Mouse (Mus musculus) cerebellum, adult 2 months (tissue): ENCODE data around the gene Gab1.

Source experiments
- CTCF ChIP-seq: fragments of 200-500 bp; IDR thresholded peaks from 2 replicates; pipeline ENCODE4 v1.5.1; 2011; ENCODE audit warnings: low read depth, mild to moderate bottlenecking, control low read depth, low read length, moderate library complexity, borderline replicate concordance; ENCODE audit not compliant: insufficient read depth
- POLR2A ChIP-seq: fragments of 200-500 bp; IDR thresholded peaks from 2 replicates; pipeline ENCODE4 v1.6.1; 2011; ENCODE audit warnings: low read length, control low read depth, borderline replicate concordance; ENCODE audit not compliant: insufficient read depth

DNA sequence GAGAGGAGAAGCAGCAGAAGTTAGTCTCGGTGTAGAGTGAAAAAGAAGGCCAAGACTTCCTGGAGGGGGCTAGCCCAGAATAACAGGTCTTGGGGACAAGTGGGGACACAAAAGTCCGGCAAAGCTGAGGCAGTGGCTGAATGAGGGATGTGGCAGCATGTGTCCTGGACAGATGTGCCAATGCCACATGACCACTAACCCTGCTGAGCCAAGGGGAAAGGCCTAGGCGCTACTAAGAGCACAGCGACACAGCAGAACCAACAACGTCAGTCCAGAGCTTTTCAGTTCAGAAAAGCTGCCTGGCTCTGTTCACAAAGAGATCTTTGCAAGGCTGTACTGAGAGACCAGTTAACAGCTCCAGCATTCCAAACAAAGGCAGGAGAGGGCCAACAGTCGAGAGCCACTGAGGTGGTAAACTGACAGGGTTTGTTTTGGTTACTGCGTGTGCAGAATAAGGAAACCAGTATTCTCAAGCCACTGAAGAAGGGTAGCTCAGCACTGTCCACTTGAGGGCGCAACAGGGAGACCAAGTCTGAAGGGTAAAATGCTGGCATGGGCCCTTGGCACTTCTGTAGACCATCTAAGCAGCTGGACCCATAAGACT lies 15.0 kb downstream of the Gab1 start:
- TF ChIP-seq CTCF (peak; percentile 25; the same call in 1 of the 2 replicates), POLR2A (no peak)
